Mouse (Mus musculus) heart, embryonic 10.5 days (tissue): ENCODE measurements around the gene Atat1. TPM values are rescaled to one million over a fixed set of nuclear protein-coding genes. Genes with fewer than 3 reads are reported as not detected.
"Not testable (repeated sequence)": the region's sequence is repeated elsewhere in the genome, so short reads cannot be mapped to it uniquely, and the experiment has no call there.

ENCODE experiments used
- DNase-seq: peaks from one replicate; pipeline ENCODE4 v3.0.0-alpha.2; 2017; ENCODE audit warnings: low spot score
- H3K27ac ChIP-seq: fragments of 300-500 bp; sonication (generic); 2 replicates; pipeline ENCODE4 v1.5.1; 2016; ENCODE audit warnings: mild to moderate bottlenecking
- H3K27me3 ChIP-seq: fragments of 300-500 bp; sonication (generic); 2 replicates; pipeline ENCODE4 v1.6.1; 2016; ENCODE audit warnings: mild to moderate bottlenecking; ENCODE audit not compliant: poor library complexity, insufficient read depth, severe bottlenecking
- H3K36me3 ChIP-seq: fragments of 300-500 bp; sonication (generic); 2 replicates; pipeline ENCODE4 v1.6.1; 2016; ENCODE audit warnings: mild to moderate bottlenecking, moderate library complexity
- H3K4me1 ChIP-seq: fragments of 300-500 bp; sonication (generic); 2 replicates; pipeline ENCODE4 v1.6.1; 2016; ENCODE audit warnings: mild to moderate bottlenecking
- H3K4me3 ChIP-seq: fragments of 300-500 bp; sonication (generic); 2 replicates; pipeline ENCODE4 v1.5.1; 2016; ENCODE audit warnings: mild to moderate bottlenecking, moderate library complexity
- H3K9me3 ChIP-seq: fragments of 300-500 bp; sonication (generic); 2 replicates; pipeline ENCODE4 v1.6.1; 2016; ENCODE audit warnings: mild to moderate bottlenecking, moderate library complexity
- WGBS: fragments of 180-500 bp; shearing (Covaris S2); methylation state at CpG from one replicate; pipeline ENCODE4 v1.1.7; 2016; 5-methylcytosine and 5-hydroxymethylcytosine counted together
- polyA plus RNA-seq: library from polyadenylated mRNA; unstranded; fragments of >200 nt; fragmentation: Nextera tagmentation; extraction: Ambion mirVana; gene quantifications from 2 replicates; pipeline ENCODE4 v1.2.1, GENCODE M21; 2016

Atat1 gene
- 59.4 and 78.6 TPM in 2 replicates for polyA plus RNA-seq

- no peaks in the 10 kb centered on the region for H3K27me3 ChIP-seq
- peak; percentile 98 for DNase-seq
- H3K9me3 ChIP-seq: no peaks in the 10 kb centered on the region
- H3K4me1 ChIP-seq: peaks cover 21% of the 10 kb centered on the region
- H3K36me3 ChIP-seq: peaks cover 65% of the 10 kb centered on the region
- H3K27ac ChIP-seq: peak within 1 kb of the TSS; percentile 93
- WGBS: 3% methylated on average over 25 of the region's 25 CpGs
- peak within 1 kb of the TSS; percentile 88 for H3K4me3 ChIP-seq
Observed at GRCm38 (mm10) chr17:35909919-35910369, at the start of gene Atat1. Gene Atat1, minus strand, starts transcription at chr17:35910075.

- H3K36me3 ChIP-seq: peaks cover 88% of the 10 kb centered on the region
- no peaks in the 10 kb centered on the region for H3K27me3 ChIP-seq
- no peaks in the 10 kb centered on the region for H3K9me3 ChIP-seq
- no peaks in the 10 kb centered on the region for H3K4me1 ChIP-seq
- no peak overlapping the region for H3K27ac ChIP-seq
- H3K4me3 ChIP-seq: no peak overlapping the region
- WGBS: 95% methylated on average over 15 of the region's 15 CpGs
- DNase-seq: peak; percentile 69
Observed at GRCm38 (mm10) chr17:35958533-35959223, 48.8 kb upstream of the Atat1 start.

- WGBS: 75% methylated on average over 8 of the region's 8 CpGs
Observed at GRCm38 (mm10) chr17:35954665-35955064, 44.8 kb upstream of the Atat1 start.

DNA sequence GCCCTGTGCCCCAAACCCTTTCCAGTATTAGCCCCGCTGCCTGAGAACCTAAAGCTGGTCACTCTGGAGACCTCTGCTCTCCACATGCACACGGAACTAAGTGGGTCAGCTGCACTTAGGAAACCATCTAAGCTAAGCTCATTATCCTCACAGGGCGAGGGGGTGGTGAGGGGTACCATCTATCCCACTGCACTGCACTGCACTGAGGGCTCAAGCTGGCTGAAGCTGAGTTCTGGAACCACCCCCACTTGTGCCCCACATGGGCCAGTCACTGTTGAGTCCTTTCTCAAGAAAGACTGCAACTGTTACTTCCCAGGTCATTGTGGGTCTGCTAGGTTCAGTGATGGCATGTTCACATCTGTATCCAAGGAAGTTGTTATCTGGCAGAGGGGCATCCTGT, 42.7 kb upstream of the Atat1 start:
- not testable (repeated sequence) for DNase-seq, H3K27me3 ChIP-seq, H3K27ac ChIP-seq, H3K4me3 ChIP-seq, H3K9me3 ChIP-seq, H3K4me1 ChIP-seq
- 86% methylated on average over 3 of the region's 3 CpGs for WGBS
- H3K36me3 ChIP-seq: peaks cover 27% of the 10 kb centered on the region

More at GRCm38 (mm10) chr17:35954665-35955064, 44.8 kb upstream of the Atat1 start:
- no peak overlapping the region for H3K27ac ChIP-seq
- H3K4me1 ChIP-seq: no peaks in the 10 kb centered on the region
- H3K36me3 ChIP-seq: peaks cover 48% of the 10 kb centered on the region
- no peak overlapping the region for H3K4me3 ChIP-seq
- no peaks in the 10 kb centered on the region for H3K9me3 ChIP-seq
- DNase-seq: no peak
- H3K27me3 ChIP-seq: no peaks in the 10 kb centered on the region

- H3K4me3 ChIP-seq, H3K27ac ChIP-seq, H3K27me3 ChIP-seq, H3K4me1 ChIP-seq, H3K9me3 ChIP-seq: not testable (repeated sequence)
- DNase-seq: peak; percentile 68
- peaks cover 11% of the 10 kb centered on the region for H3K36me3 ChIP-seq
Observed at GRCm38 (mm10) chr17:35950946-35951345, 41.1 kb upstream of the Atat1 start.

- H3K36me3 ChIP-seq: no peaks in the 10 kb centered on the region
- 48% methylated on average over 1 of the region's 1 CpGs for WGBS
- H3K4me3 ChIP-seq: no peak overlapping the region
- H3K27me3 ChIP-seq: no peaks in the 10 kb centered on the region
- no peak for DNase-seq
- H3K4me1 ChIP-seq: no peaks in the 10 kb centered on the region
- no peak overlapping the region for H3K27ac ChIP-seq
- H3K9me3 ChIP-seq: 0 out of 2 replicates have a peak, but pooled peaks cover 5% of the 10 kb centered on the region
Observed at GRCm38 (mm10) chr17:35939941-35940340, 30.1 kb upstream of the Atat1 start.

GRCm38 (mm10) chr17:35939108-35939507, 29.2 kb upstream of the Atat1 start:
- DNase-seq: no peak
- Histone ChIP-seq H3K36me3 (no peaks in the 10 kb centered on the region), H3K27ac (no peak overlapping the region), H3K4me3 (no peak overlapping the region), H3K27me3 (no peaks in the 10 kb centered on the region), H3K4me1 (no peaks in the 10 kb centered on the region), H3K9me3 (0 out of 2 replicates have a peak, but pooled peaks cover 5% of the 10 kb centered on the region)
- WGBS: 37% methylated on average over 2 of the region's 2 CpGs

- Histone ChIP-seq H3K9me3 (0 out of 2 replicates have a peak, but pooled peaks cover 5% of the 10 kb centered on the region), H3K4me3 (no peak overlapping the region), H3K36me3 (no peaks in the 10 kb centered on the region), H3K27me3 (no peaks in the 10 kb centered on the region), H3K27ac (no peak overlapping the region), H3K4me1 (no peaks in the 10 kb centered on the region)
- WGBS: 33% methylated on average over 2 of the region's 2 CpGs
- DNase-seq: peak; percentile 74
Observed at GRCm38 (mm10) chr17:35937700-35938348, 27.9 kb upstream of the Atat1 start.

GRCm38 (mm10) chr17:35935763-35936162, 25.9 kb upstream of the Atat1 start:
- peaks cover 16% of the 10 kb centered on the region for H3K36me3 ChIP-seq
- H3K4me1 ChIP-seq, DNase-seq, H3K27ac ChIP-seq, H3K4me3 ChIP-seq, H3K27me3 ChIP-seq, H3K9me3 ChIP-seq: not testable (repeated sequence)
- WGBS: 89% methylated on average over 14 of the region's 14 CpGs

DNA sequence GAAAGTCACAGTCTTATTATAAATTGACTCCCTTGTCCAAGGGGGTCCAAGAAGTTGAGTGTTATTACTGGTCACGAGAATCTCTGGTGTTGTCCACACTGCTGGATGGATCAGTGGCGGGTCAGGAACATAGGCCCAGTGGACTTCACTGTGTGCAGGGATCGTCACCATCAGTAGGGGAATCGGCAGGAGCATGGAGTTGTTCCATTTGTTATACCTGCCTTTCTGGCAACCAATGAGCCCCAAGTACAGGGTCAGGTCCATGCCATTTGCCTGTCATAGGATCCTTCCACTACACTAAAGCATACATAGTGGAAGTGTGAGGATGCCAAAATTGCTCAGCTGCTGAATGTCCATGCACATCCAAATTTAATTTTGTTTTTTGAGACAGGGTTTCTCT, 22.7 kb upstream of the Atat1 start:
- no peak overlapping the region for H3K27ac ChIP-seq
- no peaks in the 10 kb centered on the region for H3K4me1 ChIP-seq
- 93% methylated on average over 4 of the region's 4 CpGs for WGBS
- H3K36me3 ChIP-seq: peaks cover 48% of the 10 kb centered on the region
- no peaks in the 10 kb centered on the region for H3K27me3 ChIP-seq
- H3K4me3 ChIP-seq: no peak overlapping the region
- no peaks in the 10 kb centered on the region for H3K9me3 ChIP-seq
- no peak for DNase-seq

- 0 out of 2 replicates have a peak, but pooled peaks cover 4% of the 10 kb centered on the region for H3K4me1 ChIP-seq
- no peaks in the 10 kb centered on the region for H3K27me3 ChIP-seq
- H3K27ac ChIP-seq: no peak overlapping the region
- H3K36me3 ChIP-seq: peaks cover 64% of the 10 kb centered on the region
- 93% methylated on average over 12 of the region's 12 CpGs for WGBS
- no peaks in the 10 kb centered on the region for H3K9me3 ChIP-seq
- no peak overlapping the region for H3K4me3 ChIP-seq
- DNase-seq: no peak
Observed at GRCm38 (mm10) chr17:35930627-35931026, 20.8 kb upstream of the Atat1 start.

- H3K36me3 ChIP-seq: peaks cover 74% of the 10 kb centered on the region
- no peak overlapping the region for H3K27ac ChIP-seq
- DNase-seq: peak; percentile 68
- WGBS: 94% methylated on average over 2 of the region's 2 CpGs
- no peak overlapping the region for H3K4me3 ChIP-seq
- no peaks in the 10 kb centered on the region for H3K9me3 ChIP-seq
- no peaks in the 10 kb centered on the region for H3K27me3 ChIP-seq
- 0 out of 2 replicates have a peak, but pooled peaks cover 4% of the 10 kb centered on the region for H3K4me1 ChIP-seq
Observed at GRCm38 (mm10) chr17:35929534-35929933, 19.7 kb upstream of the Atat1 start.

- Histone ChIP-seq H3K36me3 (peaks cover 89% of the 10 kb centered on the region), H3K4me1 (0 out of 2 replicates have a peak, but pooled peaks cover 4% of the 10 kb centered on the region), H3K27ac (no peak overlapping the region), H3K4me3 (no peak overlapping the region), H3K27me3 (no peaks in the 10 kb centered on the region), H3K9me3 (no peaks in the 10 kb centered on the region)
- 17% methylated on average over 1 of the region's 1 CpGs for WGBS
- no peak for DNase-seq
Observed at GRCm38 (mm10) chr17:35927471-35927870, 17.6 kb upstream of the Atat1 start.
